Mouse (Mus musculus) spleen, adult 12 weeks (tissue): Measurements from ENCODE around the gene Pdx1.

Experiments
- DNase-seq: peaks from one replicate; pipeline ENCODE4 v3.0.0; 2022; ENCODE audit warnings: low spot score

The Pdx1 gene

DNA sequence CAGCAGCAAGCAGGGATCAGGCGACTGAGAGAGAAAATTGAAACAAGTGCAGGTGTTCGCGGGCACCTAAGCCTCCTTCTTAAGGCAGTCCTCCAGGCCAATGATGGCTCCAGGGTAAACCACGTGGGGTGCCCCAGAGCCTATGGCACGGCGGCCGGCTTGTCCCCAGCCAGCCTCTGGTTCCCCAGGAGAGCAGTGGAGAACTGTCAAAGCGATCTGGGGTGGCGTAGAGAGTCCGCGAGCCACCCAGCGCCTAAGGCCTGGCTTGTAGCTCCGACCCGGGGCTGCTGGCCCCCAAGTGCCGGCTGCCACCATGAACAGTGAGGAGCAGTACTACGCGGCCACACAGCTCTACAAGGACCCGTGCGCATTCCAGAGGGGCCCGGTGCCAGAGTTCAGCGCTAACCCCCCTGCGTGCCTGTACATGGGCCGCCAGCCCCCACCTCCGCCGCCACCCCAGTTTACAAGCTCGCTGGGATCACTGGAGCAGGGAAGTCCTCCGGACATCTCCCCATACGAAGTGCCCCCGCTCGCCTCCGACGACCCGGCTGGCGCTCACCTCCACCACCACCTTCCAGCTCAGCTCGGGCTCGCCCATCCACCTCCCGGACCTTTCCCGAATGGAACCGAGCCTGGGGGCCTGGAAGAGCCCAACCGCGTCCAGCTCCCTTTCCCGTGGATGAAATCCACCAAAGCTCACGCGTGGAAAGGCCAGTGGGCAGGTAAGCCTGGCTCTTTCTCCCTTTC lies at the start of gene Pdx1:
Gene Pdx1 (plus strand): TSS at position 34 of the 747 bp plus-strand sequence.
- DNase-seq, result no peak

DNA sequence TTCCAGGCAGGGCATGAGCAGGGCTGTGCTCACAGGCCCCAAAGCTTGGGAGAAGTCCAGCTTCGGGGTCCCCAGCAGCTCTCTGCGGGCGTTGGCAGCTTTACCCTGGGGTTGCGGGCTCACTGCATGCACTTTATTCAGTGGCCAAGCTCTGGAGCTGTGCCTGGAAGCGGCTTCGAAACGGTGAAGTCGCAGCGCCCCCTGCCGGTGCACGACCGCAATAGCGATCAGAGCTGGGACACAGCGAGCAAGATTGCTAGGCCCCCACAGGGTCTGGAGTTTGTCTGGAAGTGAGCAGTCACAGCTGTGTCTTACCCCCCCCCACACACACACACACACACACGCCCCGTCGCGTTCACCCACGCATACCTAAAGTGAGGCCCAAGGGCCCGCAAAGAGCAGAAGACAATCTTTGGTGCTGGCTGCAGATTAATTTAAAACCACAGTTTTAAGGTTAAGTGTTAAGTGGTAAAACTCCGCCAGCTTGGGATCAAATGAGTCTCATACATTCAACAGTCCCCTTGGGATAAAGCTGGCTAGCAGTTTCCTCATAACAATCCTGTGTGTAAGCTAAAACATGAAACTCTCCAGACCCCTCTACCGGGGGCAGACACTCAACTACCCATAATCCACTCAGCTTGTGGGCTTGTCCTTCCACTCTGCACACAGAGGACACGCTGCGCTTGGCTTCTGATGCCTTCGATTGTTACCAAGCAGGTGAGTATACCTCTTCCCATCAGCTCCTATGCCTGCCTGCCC lies 42.2 kb upstream of the Pdx1 start:
- DNase-seq, result peak; percentile 37

DNA sequence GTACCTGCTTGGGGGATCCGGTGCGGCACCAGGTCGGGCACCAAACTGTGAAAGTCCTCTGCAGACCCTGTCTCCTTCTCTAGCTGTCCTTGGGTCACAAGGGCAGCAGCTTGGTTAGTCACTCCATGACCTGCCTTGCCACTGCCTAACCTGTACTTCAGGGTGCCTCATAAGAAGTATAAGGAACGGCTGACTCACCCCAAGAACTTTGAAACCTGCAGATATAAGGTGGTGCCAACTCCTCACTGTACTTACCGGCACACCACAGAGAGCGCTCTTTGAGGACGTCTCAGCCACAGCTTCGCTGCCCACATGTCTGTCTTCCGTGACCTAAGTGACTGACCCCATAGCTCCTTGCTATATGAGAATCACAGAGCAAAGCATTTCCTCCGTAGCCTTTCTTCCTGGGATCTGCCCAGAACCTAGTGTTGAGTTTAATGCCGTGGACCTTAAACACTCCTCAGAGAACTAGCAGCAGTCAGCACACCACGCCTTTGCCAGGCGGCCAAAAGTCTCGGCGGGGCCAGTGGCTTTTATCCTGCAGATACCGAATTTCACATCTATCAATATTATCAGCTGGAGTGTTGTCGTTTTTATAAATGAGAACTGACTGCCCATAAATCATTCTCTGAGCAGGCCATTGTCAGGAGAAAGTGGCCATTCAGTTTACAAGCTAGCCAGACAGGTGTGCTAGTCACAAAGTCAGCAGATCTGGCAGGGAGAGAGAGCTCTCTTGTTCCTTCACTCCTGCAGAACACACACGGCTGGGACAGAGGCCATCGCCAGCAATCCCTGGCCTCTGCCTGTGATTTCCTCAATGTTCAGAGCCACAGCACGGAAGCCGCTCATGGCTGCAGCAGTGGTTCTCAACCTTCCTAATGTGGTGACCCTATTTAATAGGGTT lies 34.1 kb upstream of the Pdx1 start:
- DNase-seq, result no peak

DNA sequence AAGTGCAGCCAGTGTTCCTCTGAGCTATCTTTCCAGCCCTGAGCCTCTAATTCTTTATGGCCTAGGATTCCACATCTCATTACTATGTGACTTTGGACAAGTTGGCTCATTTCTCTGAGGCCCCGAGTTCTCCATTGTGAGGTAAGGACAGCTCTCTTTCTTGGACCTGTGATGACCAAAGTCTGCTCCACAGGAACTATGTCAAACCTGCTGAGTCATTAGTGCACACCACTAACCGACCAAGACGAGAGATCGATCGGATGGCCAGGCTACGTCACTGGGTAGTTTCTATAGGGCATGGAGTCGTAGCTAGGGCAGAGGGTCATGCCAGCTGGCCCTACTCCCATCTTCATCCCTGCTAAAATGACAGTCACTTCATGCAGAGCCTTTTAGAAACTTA lies 25.9 kb upstream of the Pdx1 start:
- DNase-seq, result no peak

DNA sequence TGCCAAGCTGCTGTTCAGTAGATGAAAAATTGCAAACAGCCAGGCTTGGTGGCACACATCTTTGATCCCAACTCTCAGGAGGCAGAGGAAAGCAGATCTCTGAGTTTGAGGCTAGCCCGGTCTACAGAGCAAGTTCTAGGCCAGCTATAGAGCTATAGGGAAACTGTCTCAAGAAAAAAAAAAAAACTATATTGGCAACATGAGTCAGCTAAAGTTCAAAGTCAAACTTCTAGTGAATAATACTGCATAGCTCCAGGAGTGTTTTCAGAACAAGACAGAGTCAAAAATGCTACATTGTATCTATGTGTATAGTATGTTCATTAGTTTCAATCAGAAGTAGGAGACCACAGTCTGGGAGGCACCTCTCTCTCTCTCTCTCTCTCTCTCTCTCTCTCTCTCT lies 9.6 kb upstream of the Pdx1 start:
- DNase-seq, result no peak

DNA sequence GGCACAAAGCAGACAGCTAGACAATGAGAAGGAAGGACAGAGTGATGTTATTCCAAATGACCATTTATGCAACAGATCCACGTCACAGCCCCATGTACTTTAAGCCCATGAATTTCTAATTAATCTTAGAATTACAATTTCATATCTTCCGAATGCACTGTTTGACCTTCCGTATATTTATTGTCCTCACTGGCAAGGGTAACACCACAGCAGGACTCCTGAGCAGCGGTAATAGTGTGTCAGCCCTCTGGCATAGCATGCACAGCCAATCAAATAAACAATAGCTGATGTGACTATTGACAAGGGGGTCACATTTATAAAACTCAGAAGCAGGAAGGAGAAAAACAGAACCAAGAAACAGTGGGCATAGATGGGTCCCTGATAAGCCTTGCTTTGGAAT lies 9.0 kb upstream of the Pdx1 start:
- no peak for DNase-seq

DNA sequence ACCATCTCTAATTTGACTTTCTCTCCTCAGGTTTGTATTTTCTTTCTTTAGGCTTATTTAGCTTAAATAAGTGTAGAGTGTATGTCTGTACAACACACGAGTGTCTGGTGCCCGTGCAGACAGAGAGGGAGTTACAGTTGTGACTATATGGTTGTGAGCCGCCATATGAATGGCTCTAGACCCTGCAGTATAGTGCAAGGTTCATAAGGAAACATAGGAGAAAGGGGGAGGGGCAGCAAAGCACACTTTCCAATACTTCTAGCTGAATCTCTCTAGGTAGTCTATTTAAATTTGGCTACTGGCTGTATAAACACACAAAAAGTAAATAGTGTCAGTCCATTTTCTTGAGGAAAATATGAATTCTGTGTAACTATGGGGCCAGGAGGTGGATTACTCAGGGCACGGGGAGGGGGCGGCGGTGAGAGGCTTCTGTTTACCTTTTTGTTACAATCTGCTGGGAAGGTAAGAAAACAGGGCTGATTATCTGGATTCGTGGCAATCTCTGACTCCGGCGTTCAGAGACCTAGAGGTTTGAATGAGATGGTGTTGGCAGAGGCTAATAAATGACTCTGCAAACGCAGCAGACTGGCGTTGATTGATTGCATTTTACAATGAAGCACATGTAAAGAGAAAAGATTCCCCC lies 7.7 kb upstream of the Pdx1 start:
- DNase-seq, result no peak

DNA sequence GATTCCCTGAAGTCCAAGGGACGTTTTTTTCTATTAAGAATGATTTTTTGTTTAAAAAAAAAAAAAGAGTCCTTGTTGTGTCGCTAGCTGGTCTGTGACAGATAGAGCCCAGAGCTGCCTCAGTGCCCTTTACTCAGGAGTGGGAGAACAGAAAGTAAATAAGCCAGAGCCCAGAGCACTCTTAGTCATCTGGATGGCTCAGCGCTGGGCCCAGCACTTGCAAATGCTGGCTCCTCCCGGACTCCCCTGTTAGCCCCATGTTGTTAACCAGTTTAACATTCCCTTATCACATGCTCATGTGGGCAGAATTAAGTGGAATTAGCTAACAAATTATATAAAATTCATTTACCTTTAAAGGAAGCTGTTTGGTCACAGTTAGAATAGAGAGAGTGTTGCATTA lies 5.8 kb upstream of the Pdx1 start:
- DNase-seq, result no peak

DNA sequence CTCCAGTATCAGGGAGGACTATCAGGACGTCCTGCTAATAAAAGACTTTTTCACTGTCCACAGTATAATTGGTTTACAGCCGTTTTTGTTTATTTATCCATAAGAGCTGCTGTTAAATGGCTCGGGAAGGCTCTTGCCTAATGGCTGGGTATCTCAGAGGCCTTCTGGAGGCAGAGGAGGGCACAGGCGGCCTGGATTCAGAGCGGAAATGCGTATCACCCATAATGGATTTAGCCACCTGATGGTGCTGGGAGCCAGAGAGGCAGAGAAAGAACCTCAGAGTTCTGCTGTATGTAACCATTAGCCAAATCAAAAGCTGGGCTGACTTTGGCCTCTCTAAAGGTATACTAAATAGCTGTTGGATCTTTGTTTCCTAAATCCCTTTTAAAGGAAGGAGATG lies 2.3 kb upstream of the Pdx1 start:
- DNase-seq, result no peak

DNA sequence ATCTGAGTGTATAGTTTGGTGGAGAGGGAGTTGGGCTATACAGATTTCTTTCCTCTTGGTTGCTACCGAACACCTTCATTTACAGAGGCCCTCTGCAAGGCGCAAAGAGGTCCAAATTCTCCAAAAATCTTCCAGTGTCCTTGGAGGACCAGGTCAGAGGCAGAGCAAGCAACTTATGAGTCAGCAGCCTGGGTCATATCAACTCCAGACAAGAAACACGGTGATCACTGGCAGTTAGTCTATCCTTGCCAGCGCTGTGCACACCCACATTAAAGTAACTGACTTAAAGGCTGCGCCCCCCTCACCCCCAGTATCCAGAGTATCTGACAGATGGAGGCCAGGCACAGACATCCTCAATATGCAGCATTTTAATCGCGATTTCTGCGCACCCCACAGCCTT lies 1.0 kb upstream of the Pdx1 start:
- DNase-seq, result no peak

DNA sequence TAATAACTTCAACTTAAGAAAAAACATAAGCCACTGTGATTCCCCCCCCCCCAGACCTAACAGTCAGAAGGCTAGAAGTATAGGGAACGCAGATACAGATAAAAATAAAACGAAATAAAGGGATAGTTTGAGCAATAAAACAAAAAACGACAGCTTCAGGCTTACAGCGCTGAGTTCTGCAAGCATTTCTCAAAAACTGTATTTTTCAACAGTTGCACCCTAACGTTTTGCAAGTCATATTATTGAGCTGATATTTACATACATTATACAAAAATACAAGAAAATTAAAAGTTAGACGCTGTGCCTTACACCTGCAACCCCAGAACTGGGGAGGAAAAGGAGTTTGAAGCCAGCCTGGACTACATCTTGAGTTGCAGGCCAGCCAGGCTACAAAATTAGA lies 388 bp upstream of the Pdx1 start:
- DNase-seq, result no peak

DNA sequence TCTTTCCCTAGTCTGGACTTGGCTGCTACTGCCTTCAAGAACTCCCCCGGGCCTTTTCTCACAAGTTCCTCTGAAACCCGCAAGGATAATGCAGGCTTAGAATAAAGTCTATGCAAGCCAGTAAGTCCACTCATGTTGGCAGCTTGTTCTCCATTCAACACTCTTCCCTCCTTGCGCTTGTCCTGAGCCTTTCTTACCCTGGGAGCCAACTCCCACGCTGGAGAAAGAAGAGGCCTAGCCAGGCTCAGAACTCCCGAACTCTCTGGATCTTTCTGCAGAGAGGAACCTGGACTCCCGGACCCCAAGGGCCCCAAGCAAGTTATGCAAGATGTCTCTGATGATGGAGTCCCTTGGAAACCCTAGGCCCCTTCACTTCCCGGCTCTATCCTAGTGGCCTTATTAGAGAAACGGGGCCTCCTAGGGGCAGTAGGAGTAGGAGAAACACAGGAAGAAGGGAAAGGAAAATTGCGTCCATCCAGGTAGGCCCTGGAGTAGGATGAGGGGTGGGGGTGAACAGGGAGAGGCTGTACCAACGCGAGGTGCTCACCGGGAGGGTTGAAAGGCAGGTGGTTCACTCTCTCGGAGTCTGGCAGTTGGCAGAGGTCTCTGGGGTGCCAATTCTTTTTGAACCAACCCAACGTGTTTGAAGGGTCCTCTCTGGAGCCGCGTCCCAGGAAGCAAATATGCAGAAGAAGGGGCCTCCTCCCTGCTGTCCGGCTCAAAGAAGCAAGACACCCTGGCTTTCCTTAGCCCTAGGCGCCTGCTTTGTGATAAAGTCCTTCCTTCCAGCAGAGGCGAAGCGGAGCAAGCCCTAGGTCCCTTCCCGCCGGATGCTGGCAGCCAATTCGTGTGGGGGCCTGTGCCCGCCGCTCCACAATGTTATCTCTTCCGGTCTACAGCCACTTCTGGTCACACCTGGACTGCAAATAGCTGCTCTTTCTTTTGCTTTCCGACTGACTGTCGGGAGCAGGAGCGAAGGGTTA lies 1.2 kb downstream of the Pdx1 start:
- no peak for DNase-seq

DNA sequence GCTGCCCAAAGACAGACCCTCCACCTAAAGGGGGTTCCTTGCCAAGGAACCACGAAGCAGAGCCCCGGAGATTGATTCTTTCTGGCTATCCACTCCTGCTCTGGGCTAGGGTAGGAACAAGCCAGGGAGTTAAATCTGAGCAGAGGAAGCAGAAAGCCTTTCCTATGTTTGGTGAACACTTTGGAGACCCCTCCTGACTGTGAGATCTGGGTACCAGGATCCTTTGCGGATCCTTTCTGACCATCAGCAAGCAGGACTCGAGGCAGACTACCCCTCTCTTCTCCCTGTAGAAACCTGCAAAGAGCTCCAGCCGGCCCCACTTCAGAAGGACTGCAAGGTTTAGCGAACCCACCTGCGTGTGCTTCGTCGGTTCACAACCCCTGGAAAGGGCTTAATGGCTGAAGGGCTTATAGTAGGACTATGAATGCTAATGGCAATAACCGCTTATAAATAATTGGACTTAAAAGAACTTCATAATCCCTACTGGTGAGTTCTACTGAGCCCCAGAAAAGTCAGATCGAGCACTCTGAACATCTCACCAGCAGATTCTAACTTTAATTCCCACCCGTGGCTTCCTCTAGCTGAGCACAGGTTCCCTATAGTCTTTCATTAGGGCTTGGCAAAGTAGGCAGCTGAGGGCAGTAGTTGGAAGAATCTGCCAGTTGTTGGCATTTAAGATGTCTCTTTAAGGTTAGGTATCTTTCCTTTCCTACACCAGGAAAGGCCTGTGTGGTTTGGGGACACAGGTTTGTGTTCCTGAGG lies 2.5 kb downstream of the Pdx1 start:
- no peak for DNase-seq

DNA sequence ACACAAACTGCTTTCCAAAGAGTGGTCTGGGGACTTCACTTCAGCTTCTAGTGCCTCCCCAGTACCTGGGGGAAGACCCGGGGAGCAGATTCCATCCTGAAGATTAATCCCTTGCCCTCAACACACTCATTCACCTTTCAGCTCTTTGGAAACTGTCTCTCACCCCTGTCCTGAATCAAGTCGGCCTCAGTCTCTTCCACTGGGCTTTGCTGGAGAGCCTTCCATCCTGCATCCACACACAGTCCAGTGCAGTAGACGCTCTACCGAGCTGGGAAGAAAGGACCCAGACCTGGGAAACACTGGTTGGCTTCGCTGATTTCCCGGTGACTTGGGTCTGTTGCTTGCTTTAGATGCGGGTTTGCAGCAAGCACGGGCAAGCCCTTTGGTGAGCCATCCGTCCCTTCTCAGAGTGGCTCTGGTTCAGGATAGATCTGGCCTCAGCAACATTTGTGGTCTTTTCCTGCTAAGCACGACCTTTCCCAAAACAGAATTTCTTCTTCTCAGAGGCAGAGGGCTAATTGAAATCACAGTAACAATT lies 3.1 kb downstream of the Pdx1 start:
- no peak for DNase-seq

DNA sequence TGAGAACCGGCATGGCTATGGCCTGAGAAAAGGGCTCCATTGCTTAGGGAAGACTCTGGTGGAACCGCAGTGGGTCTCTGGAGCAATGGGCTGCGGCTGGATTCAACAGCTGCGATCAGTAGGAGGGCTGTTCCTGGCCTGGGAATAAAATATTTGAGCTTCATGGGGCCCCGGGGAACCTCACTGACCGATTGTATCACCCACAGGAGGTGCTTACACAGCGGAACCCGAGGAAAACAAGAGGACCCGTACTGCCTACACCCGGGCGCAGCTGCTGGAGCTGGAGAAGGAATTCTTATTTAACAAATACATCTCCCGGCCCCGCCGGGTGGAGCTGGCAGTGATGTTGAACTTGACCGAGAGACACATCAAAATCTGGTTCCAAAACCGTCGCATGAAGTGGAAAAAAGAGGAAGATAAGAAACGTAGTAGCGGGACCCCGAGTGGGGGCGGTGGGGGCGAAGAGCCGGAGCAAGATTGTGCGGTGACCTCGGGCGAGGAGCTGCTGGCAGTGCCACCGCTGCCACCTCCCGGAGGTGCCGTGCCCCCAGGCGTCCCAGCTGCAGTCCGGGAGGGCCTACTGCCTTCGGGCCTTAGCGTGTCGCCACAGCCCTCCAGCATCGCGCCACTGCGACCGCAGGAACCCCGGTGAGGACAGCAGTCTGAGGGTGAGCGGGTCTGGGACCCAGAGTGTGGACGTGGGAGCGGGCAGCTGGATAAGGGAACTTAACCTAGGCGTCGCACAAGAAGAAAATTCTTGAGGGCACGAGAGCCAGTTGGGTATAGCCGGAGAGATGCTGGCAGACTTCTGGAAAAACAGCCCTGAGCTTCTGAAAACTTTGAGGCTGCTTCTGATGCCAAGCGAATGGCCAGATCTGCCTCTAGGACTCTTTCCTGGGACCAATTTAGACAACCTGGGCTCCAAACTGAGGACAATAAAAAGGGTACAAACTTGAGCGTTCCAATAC lies 4.7 kb downstream of the Pdx1 start:
- no peak for DNase-seq

DNA sequence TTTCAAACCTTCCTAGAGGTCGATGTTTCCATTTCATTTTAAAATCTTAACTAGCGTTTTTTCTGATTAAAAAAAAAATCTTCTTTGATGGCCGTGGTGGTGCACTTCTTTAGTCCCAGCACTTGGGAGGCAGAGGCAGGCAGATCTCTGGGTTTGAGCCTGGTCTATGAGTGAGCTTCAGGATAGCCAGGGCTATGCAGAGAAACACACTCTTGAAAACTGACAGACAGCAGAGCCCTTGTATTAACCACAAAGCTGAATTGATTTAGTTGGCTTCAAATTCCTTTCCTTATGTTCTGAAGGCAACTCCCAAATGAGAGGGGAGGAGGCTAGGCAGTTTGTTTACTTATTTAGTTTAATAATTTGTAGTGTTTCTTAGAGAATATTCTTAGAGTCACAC lies 6.0 kb downstream of the Pdx1 start:
- DNase-seq, result no peak

DNA sequence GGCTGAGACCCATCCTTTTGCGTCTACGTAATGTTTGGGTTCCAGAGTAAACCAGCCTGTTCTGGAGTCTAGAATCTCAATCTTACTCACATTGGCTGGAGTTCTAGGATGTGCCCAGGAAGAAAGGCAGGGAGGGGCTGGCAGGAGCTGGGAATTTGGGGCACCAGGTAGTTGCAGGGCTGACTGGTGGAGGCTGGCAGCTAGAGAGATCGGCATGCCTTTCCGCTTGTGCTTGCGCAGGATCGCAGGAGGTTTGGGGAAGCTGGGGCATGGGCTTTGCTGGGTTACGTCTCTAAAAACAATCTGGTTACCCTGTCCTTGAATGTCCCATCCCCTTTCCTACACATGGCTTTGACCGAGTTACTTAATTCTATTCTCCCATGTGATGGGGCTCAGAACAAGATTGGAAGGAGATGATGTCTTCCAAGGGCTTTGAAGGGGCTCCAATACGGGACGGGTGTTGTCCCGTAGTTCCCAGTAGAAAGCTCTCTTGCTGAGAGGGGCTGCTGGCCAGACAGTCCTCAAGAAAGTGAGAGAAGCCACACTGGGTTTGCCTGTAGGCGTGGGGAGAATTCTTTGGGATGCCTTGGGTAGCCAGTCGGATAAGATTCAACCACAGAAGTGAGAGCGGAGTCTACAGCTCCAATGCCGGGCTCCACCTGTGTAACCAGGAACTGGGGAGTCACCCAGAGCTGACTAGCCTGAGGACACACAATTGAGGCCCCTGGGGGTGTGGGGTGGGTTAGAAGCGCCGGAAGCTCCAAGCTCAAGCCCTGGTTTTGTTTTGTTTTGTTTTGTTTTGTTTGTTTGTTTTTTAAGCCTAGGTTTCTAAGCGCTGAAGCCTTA lies 7.2 kb downstream of the Pdx1 start:
- DNase-seq, result no peak

DNA sequence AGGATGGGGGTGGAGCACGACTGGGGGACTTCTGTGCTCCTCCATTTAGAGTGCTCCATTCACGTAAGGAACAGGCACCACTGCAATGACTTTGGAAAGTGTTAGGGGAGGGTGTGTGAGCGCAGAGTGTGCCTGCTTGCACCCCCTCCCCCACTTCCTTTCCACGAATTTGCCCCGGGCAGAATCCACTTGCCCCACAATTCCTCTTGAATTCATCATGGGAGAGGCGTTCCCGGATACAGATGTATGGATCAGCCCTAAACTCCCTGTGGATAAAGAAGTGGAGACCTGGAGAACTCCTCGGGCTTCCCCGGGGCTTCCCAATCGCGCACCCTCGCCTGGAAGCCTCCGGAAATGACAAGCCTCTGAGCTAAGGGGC lies 7.8 kb downstream of the Pdx1 start:
- DNase-seq, result no peak
